Mouse (Mus musculus) CD4-positive naive resting alpha-beta T cell, adult 57 days (primary cell): ENCODE measurements around the gene Nap1l2. TPM values are rescaled to one million over a fixed set of nuclear protein-coding genes. Genes with fewer than 3 reads are reported as not detected.

ENCODE experiments used
- total RNA-seq: library from RNA; stranded (reverse); gene quantifications from one replicate; pipeline ENCODE4 v1.2.4, GENCODE M21; 2023

The Nap1l2 gene
- not detected for total RNA-seq

GRCm38 (mm10) chrX:103186431-103186786, at the start of gene Nap1l2:
TSS of gene Nap1l2 (minus strand) at chrX:103186640.

Other genes with a start within 250 kb of the Nap1l2 start
- not detected for gene Cdx4, start 134.8 kb upstream of the Nap1l2 start, total RNA-seq
- gene Chic1, start 169.8 kb upstream of the Nap1l2 start, total RNA-seq, result 2.1 TPM
- 0.77 TPM for gene Tsx, start 227.8 kb upstream of the Nap1l2 start, total RNA-seq
- not detected for gene Gm26992, start 235.4 kb upstream of the Nap1l2 start, total RNA-seq